ENCODE assay signal across 8 mouse cellular contexts in the genomic region with DNA sequence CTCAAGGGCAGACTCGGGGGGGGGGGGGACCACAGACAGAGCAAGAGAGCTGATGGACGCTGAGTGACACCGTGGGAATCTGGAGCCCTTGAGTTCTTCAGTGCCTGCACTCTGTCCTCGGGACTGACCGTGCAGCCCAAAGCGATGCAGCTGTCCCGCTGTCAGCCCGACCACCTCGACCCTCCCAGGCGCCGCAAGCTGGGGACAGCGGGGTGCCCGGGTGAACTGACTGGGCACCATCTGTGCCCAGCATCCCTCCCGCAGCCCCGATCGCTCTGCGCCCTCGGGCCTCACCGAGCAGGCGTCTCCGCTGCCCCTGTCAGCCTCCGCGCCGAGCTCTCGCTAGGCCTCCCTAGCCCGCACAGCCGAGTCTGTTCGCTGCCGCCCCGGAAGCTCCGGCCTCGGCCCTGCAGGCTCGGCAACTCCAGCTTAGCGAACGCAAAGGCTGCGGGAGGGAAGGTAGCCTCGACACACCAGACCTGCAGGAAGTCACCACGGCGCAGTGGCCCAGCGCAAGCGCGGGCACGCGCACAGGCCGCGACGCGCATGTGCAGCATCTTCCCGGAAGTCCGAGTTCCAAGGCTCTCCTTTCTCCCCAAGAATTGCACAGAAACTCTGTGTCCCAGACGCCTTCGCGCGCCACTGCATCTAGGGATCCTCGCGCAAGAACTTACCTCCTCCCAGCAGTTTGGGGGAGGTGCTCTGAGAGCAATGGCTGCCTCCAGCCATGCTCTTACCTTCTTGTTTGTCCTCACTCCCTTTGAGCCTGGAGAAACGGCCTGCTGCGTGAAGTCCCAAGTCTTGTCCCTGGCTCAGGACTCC. TPM values are rescaled to one million over a fixed set of nuclear protein-coding genes. Genes with fewer than 3 reads are reported as not detected.
DNase-seq lines count a peak whose midpoint lies in the region; ATAC-seq and TF ChIP-seq lines count a peak whose summit lies in the region.

Gene Rbak, minus strand, starts transcription at position 521 of the 822 bp plus-strand sequence.
Gene Spdye4b, plus strand, starts transcription at position 763 of the 822 bp plus-strand sequence.

- peak; percentile 96 for DNase-seq in 416B (ENCODE audit: low read depth)
- DNase-seq in heart, adult 9 months (ENCODE audit: low spot score in 2 of 2), result peak; percentile 94 to 95
- peak; percentile 79 to 82 for DNase-seq in monocyte, adult 2 months (ENCODE audit: low read depth in 1 of 2, low spot score in 2 of 2)
- peak; percentile 85 to 86 for DNase-seq in spleen, postnatal 36 days (ENCODE audit: low spot score in 2 of 2)

- H3K27me3 ChIP-seq in kidney, embryonic 14.5 days (ENCODE audit: control insufficient read depth, insufficient read depth, low read length), result no peaks in the 10 kb centered on the region
- H3K27me3 ChIP-seq in limb, embryonic 15.5 days, result no peaks in the 10 kb centered on the region

- ATAC-seq in kidney, embryonic 14.5 days (ENCODE audit: low FRiP score, low TSS enrichment), result peak; percentile 97
- ATAC-seq in limb, embryonic 15.5 days (ENCODE audit: insufficient number of reproducible peaks, low FRiP score, low TSS enrichment, low read depth), result peak; percentile 93

- peak; percentile 90; the same call in 1 of the 2 replicates for TF ChIP-seq POLR2A in bone marrow, adult 2 months (IDR thresholded peaks at IDR 0.05; ENCODE audit: borderline replicate concordance, control insufficient read depth, low read depth, low read length)
- TF ChIP-seq POLR2A in embryonic fibroblast, embryonic 13.5 days (IDR thresholded peaks at IDR 0.05; ENCODE audit: low read depth, low read length), result peak; percentile 94

- peak within 1 kb of the TSS; percentile 71 for H3K27ac ChIP-seq in bone marrow, adult 2 months (ENCODE audit: control insufficient read depth, insufficient read depth, low read depth, low read length, poor library complexity)
- H3K27ac ChIP-seq in embryonic fibroblast, embryonic 13.5 days (ENCODE audit: insufficient read depth, low read length), result no peak within 1 kb of the TSS
- peak within 1 kb of the TSS; percentile 42; the same call in 1 of the 2 replicates for H3K27ac ChIP-seq in kidney, embryonic 14.5 days (ENCODE audit: low read depth, low read length)
- peak within 1 kb of the TSS; percentile 91 for H3K27ac ChIP-seq in limb, embryonic 15.5 days

- no peaks in the 10 kb centered on the region for H3K4me1 ChIP-seq in bone marrow, adult 2 months (ENCODE audit: control insufficient read depth, insufficient read depth, low read length)
- H3K4me1 ChIP-seq in embryonic fibroblast, embryonic 13.5 days (ENCODE audit: control insufficient read depth, insufficient read depth, low read length), result peaks cover 4% of the 10 kb centered on the region
- H3K4me1 ChIP-seq in kidney, embryonic 14.5 days (ENCODE audit: control insufficient read depth, insufficient read depth, low read length), result peaks cover 5% of the 10 kb centered on the region; the same call in 1 of the 2 replicates
- H3K4me1 ChIP-seq in limb, embryonic 15.5 days, result peaks cover 11% of the 10 kb centered on the region

- peak within 1 kb of the TSS; percentile 83 for H3K4me3 ChIP-seq in bone marrow, adult 2 months (replicated peaks; ENCODE audit: control insufficient read depth, low read depth, low read length)
- H3K4me3 ChIP-seq in embryonic fibroblast, embryonic 13.5 days (ENCODE audit: insufficient read depth, low read length), result peak within 1 kb of the TSS; percentile 59
- H3K4me3 ChIP-seq in kidney, embryonic 14.5 days (ENCODE audit: low read length), result peak within 1 kb of the TSS; percentile 85
- peak within 1 kb of the TSS; percentile 71 for H3K4me3 ChIP-seq in limb, embryonic 15.5 days

- peak within 1 kb of the TSS; percentile 84 for H3K4me2 ChIP-seq in kidney, embryonic 14.5 days (replicated peaks; ENCODE audit: low read depth, low read length)
- H3K4me2 ChIP-seq in limb, embryonic 15.5 days, result peak within 1 kb of the TSS; percentile 79

- WGBS in bone marrow, adult 2 months, result under 1% methylated on average over 58 of the region's 58 CpGs
- under 1% methylated on average over 58 of the region's 58 CpGs for WGBS in kidney, embryonic 14.5 days
- under 1% methylated on average over 58 of the region's 58 CpGs for WGBS in limb, embryonic 15.5 days

- H3K36me3 ChIP-seq in kidney, embryonic 14.5 days (ENCODE audit: control insufficient read depth, insufficient read depth, low read length), result peaks cover 27% of the 10 kb centered on the region
- H3K36me3 ChIP-seq in limb, embryonic 15.5 days, result peaks cover 31% of the 10 kb centered on the region

- H3K9me3 ChIP-seq in kidney, embryonic 14.5 days (ENCODE audit: control insufficient read depth, low read length), result peaks cover 5% of the 10 kb centered on the region
- H3K9me3 ChIP-seq in limb, embryonic 15.5 days, result no peaks in the 10 kb centered on the region

- H3K9ac ChIP-seq in kidney, embryonic 14.5 days (ENCODE audit: low read depth, low read length), result peak within 1 kb of the TSS; percentile 84
- peak within 1 kb of the TSS; percentile 76 for H3K9ac ChIP-seq in limb, embryonic 15.5 days

- no peak for TF ChIP-seq CTCF in bone marrow, adult 2 months (IDR thresholded peaks at IDR 0.05; ENCODE audit: control insufficient read depth, insufficient read depth, low read length)
- TF ChIP-seq CTCF in embryonic fibroblast, embryonic 13.5 days (IDR thresholded peaks at IDR 0.05; ENCODE audit: borderline replicate concordance, insufficient read depth, low read length), result no peak

RNA-seq across cellular contexts. Expression of gene Rbak, which starts in this region (rescaled TPM):
- 3.8 and 6.9 TPM in 2 replicates for polyA plus RNA-seq in bone marrow, adult 2 months (2011; ENCODE audit: insufficient read depth, insufficient read length, low replicate concordance, missing spikeins)
- polyA plus RNA-seq in embryonic fibroblast, embryonic 13.5 days (2011; ENCODE audit: insufficient read length, low read depth, missing spikeins), result 7.6 and 12.7 TPM in 2 replicates
- 11.3 and 16.1 TPM in 2 replicates for polyA plus RNA-seq in kidney, embryonic 14.5 days (2014; fragmentation: Nextera tagmentation; extraction: Ambion mirVana)
- 13.4 and 14.8 TPM in 2 replicates for polyA plus RNA-seq in limb, embryonic 15.5 days (2015; fragmentation: Nextera tagmentation; extraction: Ambion mirVana)

RNA-seq across cellular contexts. Expression of gene Spdye4b, which starts in this region (rescaled TPM):
- not detected in 2 replicates for polyA plus RNA-seq in bone marrow, adult 2 months (2011; ENCODE audit: insufficient read depth, insufficient read length, low replicate concordance, missing spikeins)
- polyA plus RNA-seq in embryonic fibroblast, embryonic 13.5 days (2011; ENCODE audit: insufficient read length, low read depth, missing spikeins), result not detected in 2 replicates
- not detected in 2 replicates for polyA plus RNA-seq in kidney, embryonic 14.5 days (2014; fragmentation: Nextera tagmentation; extraction: Ambion mirVana)
- polyA plus RNA-seq in limb, embryonic 15.5 days (2015; fragmentation: Nextera tagmentation; extraction: Ambion mirVana), result not detected in 2 replicates
